Mouse (Mus musculus) C2C12 (cell line): ENCODE measurements around the gene Olfr220. TPM values are rescaled to one million over a fixed set of nuclear protein-coding genes. Genes with fewer than 3 reads are reported as not detected.

Experiments used
- H3K27me3 ChIP-seq: one replicate; pipeline ENCODE4 v1.6.1; 2011; ENCODE audit not compliant: control insufficient read depth, insufficient read depth, insufficient read length
- H3K36me3 ChIP-seq: one replicate; pipeline ENCODE4 v1.6.1; 2011; ENCODE audit not compliant: control insufficient read depth, insufficient read depth
- H3K4me3 ChIP-seq: one replicate; pipeline ENCODE4 v1.5.1; 2011; ENCODE audit warnings: mild to moderate bottlenecking, control low read depth; ENCODE audit not compliant: poor library complexity, insufficient read depth, severe bottlenecking
- H3K79me2 ChIP-seq: one replicate; pipeline ENCODE4 v1.6.1; 2011; ENCODE audit not compliant: control insufficient read depth, insufficient read depth
- H3K79me3 ChIP-seq: one replicate; pipeline ENCODE4 v1.6.1; 2011; ENCODE audit warnings: low read depth, control low read depth
- H3ac ChIP-seq: one replicate; pipeline ENCODE3; 2011; ENCODE audit warnings: low read depth; ENCODE audit not compliant: control insufficient read depth, insufficient read length
- CEBPB ChIP-seq: IDR thresholded peaks from one replicate; pipeline ENCODE4 v1.6.1; 2011; ENCODE audit warnings: low read depth, mild to moderate bottlenecking, control low read depth, moderate library complexity
- CTCF ChIP-seq: IDR thresholded peaks from one replicate; pipeline ENCODE4 v1.5.1; 2011; ENCODE audit not compliant: control insufficient read depth, insufficient read depth, insufficient read length
- FOSL1 ChIP-seq: IDR thresholded peaks from one replicate; pipeline ENCODE4 v1.8.0; 2011; ENCODE audit warnings: mild to moderate bottlenecking, low read length; ENCODE audit not compliant: poor library complexity, insufficient read depth, severe bottlenecking
- MAX ChIP-seq: IDR thresholded peaks from one replicate; pipeline ENCODE4 v1.6.1; 2011; ENCODE audit warnings: mild to moderate bottlenecking, control low read depth
- MYOD1 ChIP-seq: IDR thresholded peaks from one replicate; pipeline ENCODE4 v1.6.1; 2011; ENCODE audit warnings: low read depth; ENCODE audit not compliant: control insufficient read depth, insufficient read length
- MYOG ChIP-seq: IDR thresholded peaks from one replicate; pipeline ENCODE4 v1.6.1; 2011; ENCODE audit not compliant: control insufficient read depth, insufficient read length; ENCODE audit errors: extremely low read depth
- USF1 ChIP-seq: IDR thresholded peaks from one replicate; pipeline ENCODE4 v1.6.1; 2011; ENCODE audit warnings: low read depth, mild to moderate bottlenecking, control low read depth, moderate library complexity
- polyA plus RNA-seq: library from polyadenylated mRNA; unstranded; fragments of >200 nt; fragmentation: generic; extraction: Trizol; gene quantifications from one replicate; pipeline ENCODE4 v1.2.1, GENCODE M21; 2012; ENCODE audit warnings: missing spikeins

Gene Olfr220
- polyA plus RNA-seq, 1 experiment = not detected

DNA sequence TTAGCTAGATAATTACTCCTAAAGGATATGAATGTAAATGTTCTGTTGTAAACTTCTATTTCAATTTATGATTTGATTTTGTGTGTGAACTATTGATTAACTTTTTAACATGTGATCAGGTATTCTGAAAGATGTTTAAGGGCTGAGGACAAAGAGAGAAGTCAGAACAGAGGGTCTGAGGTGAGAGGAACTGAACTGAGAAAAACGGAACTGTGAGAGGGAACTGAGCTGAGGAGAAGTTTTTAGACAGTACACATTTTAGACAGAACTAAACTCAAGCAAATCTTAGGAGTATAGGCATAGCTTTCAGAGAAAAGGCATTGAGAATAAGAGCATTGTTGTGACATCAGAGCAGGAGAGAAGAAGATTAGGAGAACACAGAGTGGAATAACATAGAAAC lies 7.8 kb upstream of the Olfr220 start:
- Histone ChIP-seq H3K36me3 (no peaks in the 10 kb centered on the region), H3K79me2 (no peaks in the 10 kb centered on the region), H3K79me3 (no peaks in the 10 kb centered on the region), H3K4me3 (no peak overlapping the region), H3K27me3 (no peaks in the 10 kb centered on the region), H3ac (no peak overlapping the region)
- TF ChIP-seq USF1 (no peak), MYOG (no peak), CEBPB (no peak), FOSL1 (no peak), MYOD1 (no peak), MAX (no peak), CTCF (no peak)

DNA sequence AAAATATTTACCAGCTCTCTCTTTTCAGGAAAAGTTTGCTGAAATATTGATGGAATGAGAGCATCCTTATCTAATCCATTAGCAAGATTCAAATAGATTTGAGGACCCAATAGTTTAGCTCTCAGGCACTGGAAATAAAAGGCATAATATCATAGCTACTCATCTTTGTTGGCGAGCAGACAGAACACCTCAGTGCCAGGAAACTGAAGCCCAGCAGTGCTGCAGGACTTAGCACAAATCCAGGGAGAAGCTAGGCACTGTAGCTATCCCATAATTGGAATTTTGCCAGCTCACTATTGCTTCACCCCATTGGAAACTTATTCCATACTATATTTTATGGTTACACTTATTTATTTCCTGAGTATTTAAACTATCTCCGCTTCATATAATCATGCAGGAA lies 13.2 kb downstream of the Olfr220 start:
- Histone ChIP-seq H3ac (no peak overlapping the region), H3K79me3 (no peaks in the 10 kb centered on the region), H3K4me3 (no peak overlapping the region), H3K79me2 (no peaks in the 10 kb centered on the region), H3K36me3 (no peaks in the 10 kb centered on the region), H3K27me3 (no peaks in the 10 kb centered on the region)
- TF ChIP-seq CEBPB = no peak
- no peak for TF ChIP-seq CTCF
- TF ChIP-seq MAX = no peak
- TF ChIP-seq MYOD1 = no peak
- no peak for TF ChIP-seq MYOG
- no peak for TF ChIP-seq FOSL1
- no peak for TF ChIP-seq USF1

DNA sequence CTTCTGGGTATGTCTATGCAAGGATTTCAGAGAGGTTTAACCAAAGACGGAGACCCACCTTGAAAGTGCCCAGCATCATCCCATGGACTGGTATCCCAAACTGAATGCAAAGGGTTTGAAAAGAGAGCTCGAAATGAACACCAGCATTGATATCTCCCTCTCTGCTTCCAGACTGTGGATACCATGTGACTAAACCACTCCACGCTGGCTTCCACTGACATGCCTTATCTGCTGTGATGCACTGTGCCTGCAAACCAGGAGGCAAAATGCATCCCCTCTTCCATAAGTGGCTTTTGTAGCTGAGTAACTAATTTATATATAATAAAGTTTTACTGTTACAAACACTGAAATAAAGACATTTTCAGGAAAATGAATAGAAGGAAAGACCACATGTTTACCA lies 23.5 kb downstream of the Olfr220 start:
- Histone ChIP-seq H3K4me3 (no peak overlapping the region), H3K36me3 (no peaks in the 10 kb centered on the region), H3K79me2 (no peaks in the 10 kb centered on the region), H3K79me3 (no peaks in the 10 kb centered on the region), H3K27me3 (no peaks in the 10 kb centered on the region), H3ac (no peak overlapping the region)
- TF ChIP-seq MYOD1 (no peak), FOSL1 (no peak)

DNA sequence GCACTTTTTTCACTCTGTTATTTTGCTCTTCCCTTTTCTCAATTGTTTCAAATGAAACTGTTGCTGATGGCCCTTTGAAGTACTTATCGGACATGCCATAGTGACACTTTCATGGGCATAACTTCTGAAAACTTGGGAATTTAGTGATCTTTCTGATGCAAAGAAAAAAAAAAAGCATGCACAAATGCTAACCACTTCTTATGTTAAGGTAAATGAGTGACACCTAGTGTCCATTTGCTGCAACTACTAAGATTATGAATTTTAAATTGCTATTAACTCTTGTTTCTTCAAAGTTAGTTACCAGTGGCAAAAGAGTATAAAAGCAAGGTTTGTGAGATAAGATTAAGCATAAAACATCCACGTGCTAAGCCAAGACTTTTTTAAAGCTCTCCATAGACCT lies 24.4 kb downstream of the Olfr220 start:
- H3K27me3 ChIP-seq = no peaks in the 10 kb centered on the region
- H3K4me3 ChIP-seq = no peak overlapping the region
- no peaks in the 10 kb centered on the region for H3K36me3 ChIP-seq
- no peak overlapping the region for H3ac ChIP-seq
- H3K79me3 ChIP-seq = no peaks in the 10 kb centered on the region
- TF ChIP-seq CTCF (no peak), FOSL1 (no peak), CEBPB (no peak), MYOD1 (no peak), MYOG (no peak), USF1 (no peak), MAX (no peak)
- no peaks in the 10 kb centered on the region for H3K79me2 ChIP-seq

DNA sequence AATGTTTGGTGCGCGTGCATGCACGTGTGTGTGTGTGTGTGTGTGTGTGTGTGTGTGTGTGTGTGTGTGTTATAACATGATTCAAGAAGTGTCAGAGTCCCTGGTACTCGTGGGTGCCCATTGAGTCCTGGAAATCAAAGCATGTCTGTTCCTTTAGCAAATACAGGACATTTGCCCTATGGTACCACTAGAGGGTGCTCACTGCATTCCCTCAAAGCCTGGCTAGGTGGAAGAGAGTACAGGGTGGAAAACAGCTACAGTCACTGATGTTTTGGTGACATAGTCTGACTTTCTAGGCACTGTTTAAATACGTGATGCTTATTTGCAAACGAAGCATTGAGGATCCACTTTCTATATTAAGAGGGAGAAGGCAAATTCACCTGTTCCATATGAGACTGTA lies 27.9 kb downstream of the Olfr220 start:
- Histone ChIP-seq H3K27me3 (no peaks in the 10 kb centered on the region), H3K79me2 (no peaks in the 10 kb centered on the region), H3K79me3 (no peaks in the 10 kb centered on the region), H3ac (no peak overlapping the region), H3K4me3 (no peak overlapping the region), H3K36me3 (no peaks in the 10 kb centered on the region)
- TF ChIP-seq MYOD1 (no peak), MAX (no peak), FOSL1 (no peak), USF1 (no peak), CTCF (no peak), MYOG (no peak), CEBPB (no peak)

DNA sequence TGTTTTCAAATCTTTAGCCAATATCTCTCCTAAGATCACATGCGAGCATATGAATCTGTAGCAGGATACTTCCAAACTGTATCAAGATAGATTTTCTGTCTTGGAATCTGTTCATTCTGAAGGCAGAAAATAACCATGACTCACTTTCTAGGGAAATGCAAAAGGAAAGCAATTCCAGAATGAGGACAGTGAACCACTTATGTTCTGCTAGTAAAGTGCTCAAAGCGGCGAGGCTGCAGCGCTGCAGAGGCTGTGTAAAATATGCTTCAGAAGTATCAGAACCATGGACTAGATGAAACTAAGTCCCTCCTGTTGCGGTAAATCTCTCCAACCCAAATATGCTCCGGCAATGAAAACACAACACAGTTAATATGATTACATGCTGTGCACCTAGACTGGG lies 40.7 kb downstream of the Olfr220 start:
- Histone ChIP-seq H3K27me3 (no peaks in the 10 kb centered on the region), H3K36me3 (no peaks in the 10 kb centered on the region), H3K79me3 (no peaks in the 10 kb centered on the region), H3K4me3 (no peak overlapping the region), H3K79me2 (no peaks in the 10 kb centered on the region), H3ac (no peak overlapping the region)
- TF ChIP-seq FOSL1 (no peak), MAX (no peak), CEBPB (no peak), MYOG (no peak), MYOD1 (no peak), CTCF (no peak), USF1 (no peak)
